Mouse (Mus musculus) olfactory bulb, adult 2 months (tissue): ENCODE data around the gene Rnf130. TPM values are rescaled to one million over a fixed set of nuclear protein-coding genes. Genes with fewer than 3 reads are reported as not detected.

Source experiments
- H3K27ac ChIP-seq: fragments of 200-500 bp; 2 replicates; pipeline ENCODE4 v1.5.1; 2012; ENCODE audit warnings: low read depth, low read length; ENCODE audit not compliant: insufficient read depth
- H3K4me1 ChIP-seq: fragments of 200-500 bp; 2 replicates; pipeline ENCODE4 v1.6.1; 2012; ENCODE audit warnings: low read length; ENCODE audit not compliant: control insufficient read depth, insufficient read depth
- H3K4me3 ChIP-seq: fragments of 200-500 bp; 2 replicates; pipeline ENCODE4 v1.5.1; 2012; ENCODE audit warnings: mild to moderate bottlenecking, low read depth, low read length, moderate library complexity; ENCODE audit not compliant: insufficient read depth
- CTCF ChIP-seq: fragments of 200-500 bp; IDR thresholded peaks from 2 replicates; pipeline ENCODE4 v1.5.1; 2012; ENCODE audit warnings: low read depth, mild to moderate bottlenecking, low read length, moderate library complexity; ENCODE audit not compliant: insufficient read depth
- POLR2A ChIP-seq: fragments of 200-500 bp; IDR thresholded peaks from 2 replicates; pipeline ENCODE4 v1.6.1; 2012; ENCODE audit warnings: mild to moderate bottlenecking, low read depth, low read length, moderate library complexity; ENCODE audit not compliant: insufficient read depth
- WGBS: fragments of 180-500 bp; shearing (Covaris S2); methylation state at CpG from one replicate; pipeline ENCODE4 v1.1.7; 2018; 5-methylcytosine and 5-hydroxymethylcytosine counted together
- polyA plus RNA-seq: library from polyadenylated mRNA; stranded (reverse); fragments of >200 nt; gene quantifications from 2 replicates; pipeline ENCODE4 v1.2.4, GENCODE M21; 2012; ENCODE audit warnings: low replicate concordance; ENCODE audit not compliant: missing spikeins, insufficient read depth, insufficient read length

Gene Rnf130
- polyA plus RNA-seq, 1 experiment = not detected

- WGBS = 92% methylated on average over 4 of the region's 4 CpGs
Measured at GRCm38 (mm10) chr11:49985009-49985408, 40.1 kb upstream of the Rnf130 start.

DNA sequence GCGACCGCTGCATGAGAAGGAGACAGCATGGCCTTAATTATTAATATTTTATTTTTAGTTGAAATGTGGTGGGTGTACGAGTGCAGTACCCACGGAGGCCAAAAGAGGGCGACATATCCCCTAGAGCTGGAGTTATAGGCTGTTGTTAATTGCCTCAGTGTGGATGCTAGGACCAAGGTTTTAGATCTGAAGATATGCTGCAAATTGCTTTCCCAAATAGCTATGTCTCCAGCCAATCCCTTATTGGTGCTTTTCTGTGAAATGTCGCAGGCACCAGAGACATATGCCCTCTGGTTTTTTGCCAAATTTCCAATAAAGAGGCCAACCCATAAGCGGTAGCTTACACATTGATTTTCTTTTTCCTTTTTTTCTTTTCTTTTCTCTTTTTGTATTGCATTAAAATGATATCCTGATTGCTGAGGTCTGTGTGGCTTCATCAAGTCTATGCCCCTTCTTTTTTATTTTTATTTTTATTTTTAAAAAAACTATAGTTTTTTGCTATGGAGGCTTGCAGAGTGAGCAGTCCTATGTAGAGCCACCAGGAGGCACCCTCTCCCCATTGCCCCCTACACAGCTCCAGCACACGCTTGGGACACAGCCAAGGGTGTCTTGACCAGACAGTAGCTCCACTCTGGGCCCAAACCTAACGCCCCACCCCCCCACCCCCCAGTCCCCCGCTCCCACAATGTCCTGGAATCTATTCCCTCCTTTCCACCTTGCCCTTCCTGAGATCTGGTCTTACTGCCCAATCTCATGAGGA lies 38.7 kb upstream of the Rnf130 start:
- TF ChIP-seq CTCF = 0 out of 2 replicates have a peak, but pooled peaks have one; percentile 17
- no peak for TF ChIP-seq POLR2A
- Histone ChIP-seq H3K4me3 (no peak overlapping the region), H3K4me1 (peaks cover 3% of the 10 kb centered on the region), H3K27ac (no peak overlapping the region)
- 17% methylated on average over 10 of the region's 10 CpGs for WGBS

More at GRCm38 (mm10) chr11:49985009-49985408, 40.1 kb upstream of the Rnf130 start:
- H3K4me3 ChIP-seq = no peak overlapping the region
- TF ChIP-seq CTCF (no peak), POLR2A (no peak)
- H3K27ac ChIP-seq = no peak overlapping the region
- H3K4me1 ChIP-seq = peaks cover 7% of the 10 kb centered on the region

GRCm38 (mm10) chr11:49994536-49994935 lies 30.6 kb upstream of the Rnf130 start:
- Histone ChIP-seq H3K27ac (no peak overlapping the region), H3K4me3 (no peak overlapping the region), H3K4me1 (no peaks in the 10 kb centered on the region)
- no peak for TF ChIP-seq CTCF
- TF ChIP-seq POLR2A = no peak
- 80% methylated on average over 2 of the region's 2 CpGs for WGBS

DNA sequence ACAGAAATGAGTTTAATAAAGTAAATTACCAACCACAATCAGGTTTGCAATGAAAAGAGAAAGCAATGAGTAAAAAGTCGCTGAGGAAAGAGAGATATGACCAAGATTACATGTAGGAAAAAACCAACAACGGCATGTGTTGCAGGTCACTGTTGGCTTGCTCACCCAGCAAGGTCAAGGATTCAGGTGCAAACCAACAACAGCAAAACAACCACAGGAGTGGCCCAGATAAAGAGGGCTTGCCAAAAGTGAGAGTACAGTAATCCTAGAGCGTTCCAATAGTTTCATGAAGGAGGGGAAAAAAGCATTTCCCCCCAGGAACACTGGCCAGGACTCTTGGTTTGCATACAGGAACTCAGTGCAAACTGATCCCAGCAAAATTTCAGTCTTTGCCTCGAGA lies 28.7 kb upstream of the Rnf130 start:
- Histone ChIP-seq H3K4me1 (no peaks in the 10 kb centered on the region), H3K4me3 (no peak overlapping the region), H3K27ac (no peak overlapping the region)
- WGBS = 78% methylated on average over 4 of the region's 4 CpGs
- TF ChIP-seq CTCF (no peak), POLR2A (no peak)

GRCm38 (mm10) chr11:49997321-49997720 lies 27.8 kb upstream of the Rnf130 start:
- 77% methylated on average over 5 of the region's 5 CpGs for WGBS
- TF ChIP-seq CTCF = no peak
- no peak for TF ChIP-seq POLR2A
- Histone ChIP-seq H3K4me1 (no peaks in the 10 kb centered on the region), H3K4me3 (no peak overlapping the region), H3K27ac (no peak overlapping the region)

- no peak overlapping the region for H3K4me3 ChIP-seq
- no peak overlapping the region for H3K27ac ChIP-seq
- H3K4me1 ChIP-seq = no peaks in the 10 kb centered on the region
- WGBS = 93% methylated on average over 4 of the region's 4 CpGs
- no peak for TF ChIP-seq POLR2A
- no peak for TF ChIP-seq CTCF
Measured at GRCm38 (mm10) chr11:50002853-50003252, 22.3 kb upstream of the Rnf130 start.

DNA sequence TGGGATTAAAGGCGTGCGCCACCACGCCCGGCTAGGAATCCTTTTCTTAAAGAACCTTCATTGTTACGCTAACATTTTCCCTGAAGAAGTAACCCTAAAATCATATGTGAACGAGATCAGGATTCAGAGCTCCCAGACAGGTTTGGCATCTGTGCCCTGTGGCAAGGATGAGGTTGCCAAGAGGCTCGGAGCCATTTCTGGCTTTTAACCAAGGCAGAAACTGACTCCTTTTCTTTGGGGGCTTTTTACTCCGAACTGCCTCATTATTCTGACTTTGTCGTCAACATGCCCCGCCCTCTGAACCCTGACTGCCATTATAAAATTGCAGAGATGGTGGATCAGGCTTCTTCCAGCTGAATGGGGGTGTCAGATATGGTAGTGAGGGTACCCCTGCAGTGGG lies 17.4 kb upstream of the Rnf130 start:
- Histone ChIP-seq H3K4me1 (no peaks in the 10 kb centered on the region), H3K27ac (no peak overlapping the region), H3K4me3 (no peak overlapping the region)
- TF ChIP-seq CTCF (no peak), POLR2A (no peak)
- 64% methylated on average over 10 of the region's 10 CpGs for WGBS

GRCm38 (mm10) chr11:50008231-50008630 lies 16.9 kb upstream of the Rnf130 start:
- no peak overlapping the region for H3K27ac ChIP-seq
- H3K4me3 ChIP-seq = no peak overlapping the region
- TF ChIP-seq POLR2A (no peak), CTCF (no peak)
- 51% methylated on average over 5 of the region's 5 CpGs for WGBS
- H3K4me1 ChIP-seq = no peaks in the 10 kb centered on the region

GRCm38 (mm10) chr11:50013016-50013415 lies 12.1 kb upstream of the Rnf130 start:
- H3K27ac ChIP-seq = no peak overlapping the region
- no peak overlapping the region for H3K4me3 ChIP-seq
- 75% methylated on average over 6 of the region's 6 CpGs for WGBS
- H3K4me1 ChIP-seq = 0 out of 2 replicates have a peak, but pooled peaks cover 3% of the 10 kb centered on the region
- no peak for TF ChIP-seq POLR2A
- no peak for TF ChIP-seq CTCF
